Mouse (Mus musculus) bone marrow macrophage, adult 2 months (primary cell): ENCODE measurements at regions not wholly inside any gene's neighbourhood (a gene's known extent, or its start where the extent isn't known, plus 50 kb on each side); places are given as distances from the start of the nearest gene placed in this dataset.

Source experiments
- H3K27ac ChIP-seq: 2 replicates; pipeline ENCODE4 v1.5.1; 2012; ENCODE audit warnings: low read depth, low read length; ENCODE audit not compliant: insufficient read depth
- H3K4me1 ChIP-seq: 2 replicates; pipeline ENCODE4 v1.6.1; 2012; ENCODE audit warnings: low read length; ENCODE audit not compliant: control insufficient read depth, insufficient read depth
- H3K4me3 ChIP-seq: 2 replicates; pipeline ENCODE4 v1.5.1; 2012; ENCODE audit warnings: mild to moderate bottlenecking, low read length, moderate library complexity; ENCODE audit not compliant: insufficient read depth
- CTCF ChIP-seq: IDR thresholded peaks from 2 replicates; pipeline ENCODE4 v1.5.1; 2012; ENCODE audit warnings: low read depth, mild to moderate bottlenecking, low read length, moderate library complexity
- POLR2A ChIP-seq: IDR thresholded peaks from 2 replicates; pipeline ENCODE4 v1.6.1; 2012; ENCODE audit warnings: mild to moderate bottlenecking, low read depth, low read length, borderline replicate concordance

DNA sequence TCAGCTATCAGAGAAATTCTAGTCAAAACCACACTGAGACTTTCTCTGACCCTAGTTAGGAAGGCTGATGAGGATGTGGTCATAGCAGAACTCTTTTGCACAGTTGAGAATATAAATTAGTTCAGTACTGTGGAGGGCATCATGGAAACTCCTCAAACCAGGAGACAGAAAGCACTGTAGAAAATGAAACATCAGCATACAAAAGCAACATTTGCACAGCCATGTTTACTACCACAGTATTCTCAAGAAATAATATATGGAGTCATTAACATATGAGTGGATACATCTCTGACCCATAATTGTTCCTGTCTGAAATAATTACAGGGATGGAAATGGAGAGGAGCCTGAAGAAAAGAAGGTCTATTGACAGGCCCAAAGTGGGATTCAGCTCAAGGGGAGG is 683.6 kb upstream of the Adgrl2 start:
- Histone ChIP-seq H3K4me3 (no peak overlapping the region), H3K4me1 (peaks cover 18% of the 10 kb centered on the region), H3K27ac (no peak overlapping the region)
- TF ChIP-seq CTCF (no peak), POLR2A (no peak)

DNA sequence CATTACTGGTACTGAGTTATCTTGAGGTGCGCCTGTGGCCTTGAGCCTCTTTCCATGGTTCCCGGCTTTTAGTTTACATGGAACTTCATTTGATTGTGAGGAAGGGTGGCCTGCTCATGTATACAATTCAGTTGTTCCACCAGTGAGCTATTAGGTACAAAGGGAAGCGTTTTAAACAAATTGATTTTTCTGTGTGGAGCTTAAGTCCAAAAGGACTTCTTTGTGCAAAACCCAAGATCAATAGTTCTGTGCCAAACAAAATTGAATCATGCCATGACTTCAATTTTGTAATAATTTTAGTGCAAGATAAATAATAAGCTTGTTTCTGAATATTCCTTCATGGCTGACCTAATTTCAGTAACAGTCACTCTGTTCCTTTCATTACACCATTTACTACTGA is 674.3 kb upstream of the Adgrl2 start:
- no peak overlapping the region for H3K27ac ChIP-seq
- no peak overlapping the region for H3K4me3 ChIP-seq
- no peaks in the 10 kb centered on the region for H3K4me1 ChIP-seq
- TF ChIP-seq CTCF (no peak), POLR2A (no peak)

DNA sequence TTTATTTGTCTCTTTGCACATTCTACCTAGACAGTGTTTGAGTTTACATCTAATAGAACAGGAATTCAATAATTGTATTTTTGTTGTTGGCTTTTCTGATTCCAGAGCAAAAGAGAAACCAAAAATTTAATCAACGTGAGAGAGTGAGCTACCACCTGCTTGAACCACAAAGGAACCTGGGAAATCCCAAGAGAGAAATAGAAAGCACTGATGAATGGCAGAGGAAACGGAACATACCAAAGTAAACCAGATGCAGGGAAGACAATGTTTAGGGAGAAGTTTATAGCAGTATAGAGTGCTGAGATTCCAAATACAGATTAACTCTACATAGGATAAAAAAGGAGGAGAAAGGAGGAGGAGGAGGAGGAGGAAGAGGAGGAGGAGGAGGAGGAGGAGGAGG is 648.0 kb upstream of the Adgrl2 start:
- H3K4me3 ChIP-seq = no peak overlapping the region
- H3K4me1 ChIP-seq = no peaks in the 10 kb centered on the region
- no peak overlapping the region for H3K27ac ChIP-seq
- TF ChIP-seq POLR2A (no peak), CTCF (no peak)

DNA sequence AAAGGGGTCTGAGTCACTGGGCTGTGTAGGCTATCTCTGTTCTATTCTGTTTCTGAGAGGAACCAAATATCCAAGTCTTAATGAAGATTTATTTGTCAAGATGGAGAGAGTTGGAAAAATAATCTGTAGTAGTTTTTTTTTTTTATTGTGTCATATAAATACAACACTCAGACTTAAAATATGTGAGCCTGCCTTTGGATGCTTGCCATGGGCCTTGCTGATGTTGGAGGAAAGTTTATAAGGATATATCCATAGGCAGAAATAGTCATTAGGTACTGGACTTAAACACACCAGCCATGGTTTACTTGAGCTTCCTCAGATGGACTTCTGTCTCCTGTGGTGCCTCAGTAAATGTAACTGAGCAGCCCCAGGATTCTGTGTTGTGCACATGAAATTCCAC is 635.8 kb upstream of the Adgrl2 start:
- TF ChIP-seq CTCF (no peak), POLR2A (no peak)
- H3K27ac ChIP-seq = no peak overlapping the region
- peaks cover 3% of the 10 kb centered on the region; the same call in 1 of the 2 replicates for H3K4me1 ChIP-seq
- H3K4me3 ChIP-seq = no peak overlapping the region

DNA sequence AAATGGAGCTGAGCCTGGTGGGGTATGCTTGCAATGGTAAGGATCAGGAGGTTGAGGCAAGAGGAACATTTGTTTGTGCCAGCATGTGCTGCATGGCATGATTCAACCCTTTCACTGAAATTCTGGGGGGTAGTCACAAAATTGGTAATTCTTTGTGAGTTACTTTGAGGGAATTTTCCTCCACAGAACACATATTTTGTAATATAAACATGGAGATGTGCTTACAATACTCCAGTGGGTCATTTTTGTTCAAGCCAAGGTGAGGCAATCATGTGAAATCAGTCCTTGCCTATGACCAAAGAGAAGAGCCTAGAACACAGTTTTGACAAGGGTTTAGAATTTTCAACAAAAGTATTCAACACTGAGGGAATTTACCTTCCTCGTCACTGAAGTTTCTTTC is 635.1 kb upstream of the Adgrl2 start:
- H3K27ac ChIP-seq = no peak overlapping the region
- TF ChIP-seq CTCF = no peak
- no peak for TF ChIP-seq POLR2A

DNA sequence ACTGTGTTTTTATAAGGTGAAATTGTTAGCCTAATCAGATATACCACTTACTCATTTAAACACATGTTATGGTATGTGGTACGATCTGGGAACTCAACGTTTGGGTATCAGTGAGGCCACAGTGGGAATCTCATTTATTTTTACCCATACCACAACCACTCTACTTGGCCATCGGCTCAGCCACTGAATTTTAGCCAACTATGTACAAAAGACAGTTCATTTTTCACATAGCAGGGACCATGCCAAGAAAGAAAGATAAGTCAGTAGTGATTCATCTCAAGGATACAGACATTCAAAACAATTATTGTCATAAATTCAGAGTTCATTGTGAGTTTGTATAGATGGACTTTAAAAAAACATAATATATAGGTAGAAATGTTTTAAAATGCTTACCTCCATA is 634.7 kb upstream of the Adgrl2 start:
- Histone ChIP-seq H3K27ac (no peak overlapping the region), H3K4me1 (peaks cover 3% of the 10 kb centered on the region; the same call in 1 of the 2 replicates), H3K4me3 (no peak overlapping the region)
- TF ChIP-seq CTCF (no peak), POLR2A (no peak)

More for the DNA sequence above, 635.1 kb upstream of the Adgrl2 start:
- Histone ChIP-seq H3K4me3 (no peak overlapping the region), H3K4me1 (peaks cover 3% of the 10 kb centered on the region; the same call in 1 of the 2 replicates)

DNA sequence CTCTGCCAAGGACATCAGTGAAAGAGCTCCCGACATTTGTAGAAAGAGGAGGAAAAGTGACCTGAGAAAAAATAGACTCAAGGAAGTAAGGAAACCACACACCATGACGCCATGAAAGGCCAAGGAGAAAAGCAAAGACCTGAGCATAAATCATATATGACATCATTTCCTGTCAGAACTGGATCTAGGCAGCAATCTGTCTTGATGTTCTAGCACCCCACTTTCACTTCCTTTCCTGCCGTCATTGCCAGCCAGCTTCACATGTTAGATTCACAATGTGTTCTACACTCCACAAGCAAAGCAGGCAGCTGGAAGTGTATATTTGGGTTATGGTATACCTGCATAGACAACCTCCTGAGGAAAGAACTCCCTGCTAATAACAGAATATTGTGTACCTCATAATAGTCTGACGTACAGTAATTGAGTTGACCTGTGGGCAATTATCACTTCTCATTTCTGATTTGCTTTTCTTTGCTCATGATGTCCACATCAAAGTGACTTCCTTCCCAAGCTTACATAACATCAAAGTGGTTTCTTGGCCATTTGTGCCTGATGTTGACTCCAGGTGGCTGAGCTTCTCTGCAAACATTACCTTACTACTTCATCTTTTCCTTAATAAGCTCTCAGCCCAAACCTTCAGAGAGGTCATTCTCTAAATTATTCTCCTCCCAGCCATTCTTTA is 633.6 kb upstream of the Adgrl2 start:
- Histone ChIP-seq H3K4me1 (peaks cover 3% of the 10 kb centered on the region; the same call in 1 of the 2 replicates), H3K4me3 (no peak overlapping the region), H3K27ac (peak overlapping the region; percentile 26; the same call in 1 of the 2 replicates)
- TF ChIP-seq POLR2A (no peak), CTCF (no peak)

DNA sequence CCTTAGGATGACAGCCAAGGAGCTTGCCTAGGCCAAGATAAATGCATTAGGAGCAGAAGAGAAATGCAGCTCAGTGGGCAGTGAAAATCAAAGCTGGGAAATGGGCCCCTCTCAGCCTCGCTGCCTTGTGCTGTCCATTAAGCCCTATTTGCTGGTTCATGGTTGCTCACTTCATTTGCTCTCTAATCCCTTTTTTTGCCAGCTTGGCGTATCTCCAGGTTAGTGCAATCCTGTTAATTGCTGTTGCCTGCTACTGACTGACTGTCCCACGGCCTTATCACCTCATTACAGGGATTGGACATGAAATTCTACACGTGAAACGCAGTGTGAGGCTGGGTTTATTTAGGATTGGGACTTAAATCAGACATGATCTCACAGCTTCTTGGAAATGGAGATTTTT is 613.5 kb upstream of the Adgrl2 start:
- Histone ChIP-seq H3K4me3 (no peak overlapping the region), H3K27ac (no peak overlapping the region), H3K4me1 (no peaks in the 10 kb centered on the region; the same call in 1 of the 2 replicates)
- no peak for TF ChIP-seq CTCF
- TF ChIP-seq POLR2A = no peak

DNA sequence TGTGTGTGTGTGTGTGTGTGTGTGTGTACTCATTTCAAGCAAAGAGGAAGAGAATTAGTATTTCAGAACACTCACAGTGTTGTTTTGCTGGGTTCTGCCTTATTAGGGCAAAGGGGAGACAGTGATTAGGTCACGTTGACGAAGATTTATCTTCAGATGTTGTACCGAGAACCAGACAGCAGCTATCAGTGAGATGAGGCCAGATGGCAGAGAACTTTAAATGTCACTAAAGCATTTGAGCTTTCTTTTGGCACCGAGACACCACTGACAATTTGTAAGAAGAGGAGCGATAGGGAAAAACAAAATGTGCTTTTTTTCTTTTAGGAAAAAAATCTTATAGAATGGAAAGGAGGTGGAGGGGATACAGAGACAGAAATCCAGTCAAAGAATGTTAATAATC is 610.9 kb upstream of the Adgrl2 start:
- TF ChIP-seq CTCF (no peak), POLR2A (no peak)
- Histone ChIP-seq H3K27ac (no peak overlapping the region), H3K4me1 (no peaks in the 10 kb centered on the region; the same call in 1 of the 2 replicates), H3K4me3 (no peak overlapping the region)

DNA sequence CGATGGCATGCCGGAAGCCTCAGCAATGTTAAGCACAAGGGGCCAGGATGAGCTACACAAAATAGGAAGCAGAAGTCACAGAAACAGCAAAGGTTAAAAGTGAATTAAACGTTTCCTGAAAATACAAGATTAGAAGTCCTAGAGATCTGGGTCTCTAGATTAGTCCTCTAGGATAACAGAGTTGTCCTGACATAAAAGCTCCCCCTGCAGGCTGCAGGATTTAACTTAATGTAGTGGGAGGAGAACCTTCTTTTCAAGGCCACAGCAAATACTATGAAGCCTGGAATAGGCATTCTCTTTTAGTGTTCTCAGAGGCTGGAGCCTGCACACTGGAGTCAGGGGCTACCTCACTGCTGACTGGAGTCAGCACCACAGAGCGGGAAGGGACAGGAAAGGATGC is 604.1 kb upstream of the Adgrl2 start:
- Histone ChIP-seq H3K4me1 (peaks cover 2% of the 10 kb centered on the region; the same call in 1 of the 2 replicates), H3K4me3 (no peak overlapping the region), H3K27ac (no peak overlapping the region)
- TF ChIP-seq POLR2A (no peak), CTCF (no peak)
